Mouse (Mus musculus) spleen, postnatal 36 days (tissue): ENCODE results near the gene Gipc2.
"Not testable (repeated sequence)": the region's sequence is repeated elsewhere in the genome, so short reads cannot be mapped to it uniquely, and the experiment has no call there.

ENCODE experiments used
- DNase-seq, 2 experiments: peaks; one replicate each; pipeline ENCODE4 v3.0.0; 2022; ENCODE audit warnings: low spot score in 2 of 2, mixed read lengths in 1 of 2

The Gipc2 gene

DNA sequence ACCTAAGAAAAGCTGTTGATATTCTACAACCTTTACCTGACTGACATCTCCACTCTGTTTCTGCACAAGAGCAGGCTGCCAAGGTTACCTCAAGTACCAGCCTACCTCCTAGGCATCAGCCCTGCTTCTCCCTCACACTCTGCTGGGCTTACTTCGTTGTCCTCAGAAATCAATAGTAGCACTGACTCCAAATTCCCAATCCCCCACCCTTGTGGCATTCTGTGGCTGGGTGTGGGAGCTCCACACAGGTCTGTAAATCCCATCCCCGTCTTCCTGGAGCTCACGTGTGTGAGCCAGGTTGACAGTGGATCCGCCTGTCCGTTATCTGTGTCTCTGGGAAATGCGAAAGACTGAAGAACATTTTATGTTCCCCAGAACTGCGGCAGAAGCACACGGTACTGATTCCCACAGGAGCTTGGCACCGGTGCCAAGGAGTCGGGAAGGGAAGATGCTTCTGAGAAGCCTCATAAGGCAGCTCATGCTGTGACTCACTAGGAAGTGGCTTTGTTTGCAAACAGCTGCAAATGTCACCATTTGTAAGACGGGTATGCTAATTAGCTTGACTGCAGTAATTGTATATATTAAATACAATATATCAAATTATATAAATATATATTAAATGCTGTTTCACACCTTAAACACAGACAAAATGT is 10.6 kb downstream of the Gipc2 start:
- no peak for DNase-seq

DNA sequence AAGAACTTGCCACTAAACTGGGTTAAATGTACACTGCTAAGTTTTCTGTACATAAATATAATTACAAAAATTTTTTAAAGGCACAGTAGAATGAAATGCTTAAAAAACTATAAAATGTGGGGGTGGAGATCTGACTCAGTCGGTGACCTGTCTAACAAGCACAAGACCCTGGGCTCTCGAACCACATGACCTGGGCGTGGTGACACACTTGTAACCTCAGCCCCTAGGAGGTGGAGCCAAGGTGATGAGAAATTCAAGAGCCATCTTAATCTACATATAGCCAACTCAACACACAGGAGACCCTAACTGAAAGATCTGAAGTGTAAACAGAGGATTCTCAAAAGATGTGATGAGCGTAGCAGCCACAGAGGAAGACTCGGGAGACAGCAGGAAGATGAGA is 11.9 kb downstream of the Gipc2 start:
- peak in 1 of 2 experiments; percentile 19 for DNase-seq

DNA sequence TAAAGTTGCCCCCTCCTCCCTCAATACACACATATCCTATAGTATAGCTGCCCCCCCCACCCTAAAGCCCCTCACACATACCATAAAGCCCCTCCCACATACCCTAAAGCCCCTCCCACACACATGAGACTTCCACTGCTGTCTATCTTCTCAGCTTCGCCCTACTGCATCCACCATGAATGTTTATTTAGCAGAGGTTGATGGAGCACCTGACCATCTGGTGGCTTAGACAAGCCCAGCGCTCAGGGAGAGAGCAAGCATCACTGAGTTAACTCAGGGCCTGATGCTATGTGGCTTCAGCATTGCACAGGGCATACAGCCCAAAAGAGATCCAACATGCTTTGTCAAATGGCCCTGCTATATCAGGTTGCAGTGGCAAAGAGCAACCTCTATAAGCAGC is 12.9 kb downstream of the Gipc2 start:
- no peak for DNase-seq

DNA sequence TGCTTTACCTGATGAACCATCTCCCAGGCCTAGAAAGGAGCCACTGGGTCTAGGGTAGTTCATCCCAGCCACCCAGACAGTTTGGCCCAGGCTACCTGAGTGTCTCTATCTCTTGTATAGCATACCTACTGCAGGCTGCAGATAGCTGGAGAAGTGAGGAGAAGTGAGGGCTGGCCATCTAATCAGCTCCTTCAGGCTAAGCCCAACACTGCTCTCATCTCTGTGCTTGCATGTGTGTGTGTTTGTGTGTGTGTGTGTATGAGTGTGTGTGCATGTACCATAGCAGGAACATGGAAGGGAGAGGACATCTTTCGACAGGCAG is 13.6 kb downstream of the Gipc2 start:
- peak; percentile 55 to 76 for DNase-seq

DNA sequence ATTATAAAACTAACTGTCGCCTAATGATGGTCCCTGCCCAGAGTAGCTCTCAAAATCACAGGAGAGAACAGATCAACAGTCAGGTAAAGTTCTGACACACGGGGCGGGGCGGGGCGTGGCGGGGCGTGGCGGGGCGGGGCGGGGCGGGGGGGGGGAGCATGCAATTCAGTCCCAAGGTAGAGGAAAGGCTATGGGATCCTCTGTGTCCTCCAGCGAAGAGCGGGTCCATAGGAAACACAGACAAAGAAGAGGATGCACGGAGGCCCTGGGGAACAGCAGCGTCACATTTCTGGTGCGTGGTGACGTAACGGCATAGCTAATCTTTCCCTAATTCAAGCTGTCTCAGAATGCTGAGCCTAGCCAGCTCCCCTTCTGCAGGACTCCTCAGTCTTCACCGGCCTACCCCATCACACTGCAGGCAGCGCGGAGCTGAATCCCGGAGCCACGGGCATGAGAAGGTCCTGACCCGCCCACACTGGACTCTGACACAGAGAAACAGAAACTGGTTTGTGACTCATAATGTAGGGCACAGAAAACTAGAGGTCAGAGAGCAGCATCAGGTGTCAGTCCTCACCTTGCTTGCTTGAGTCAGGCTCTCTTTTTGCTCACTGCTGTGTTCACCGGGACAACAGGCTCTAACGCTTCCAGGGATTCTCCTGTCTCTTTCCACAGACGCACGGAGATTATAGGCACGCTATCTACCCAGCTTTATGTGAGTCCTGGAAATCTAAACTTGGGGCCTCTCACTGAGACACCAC is 14.1 kb downstream of the Gipc2 start:
- DNase-seq, result no peak

DNA sequence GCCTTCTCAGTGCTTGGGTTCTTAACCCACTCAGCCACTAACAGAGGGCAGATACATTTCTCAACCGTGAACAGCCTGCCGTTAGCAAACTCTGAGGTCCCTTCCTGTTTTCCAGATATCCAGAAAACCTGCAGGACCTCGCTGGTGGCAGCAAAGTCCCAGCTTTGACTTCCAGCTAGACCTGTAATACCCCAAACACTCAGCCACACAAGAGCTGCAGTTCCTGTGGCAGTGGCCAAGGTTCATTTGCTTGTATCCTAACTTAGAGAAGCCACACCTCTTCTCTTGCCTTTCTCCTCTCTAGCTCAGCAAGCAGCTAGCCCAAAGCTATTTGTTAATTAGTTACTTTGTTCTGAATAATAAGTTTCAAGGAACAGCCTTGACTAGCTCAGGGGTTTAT is 16.2 kb downstream of the Gipc2 start:
- no peak for DNase-seq

DNA sequence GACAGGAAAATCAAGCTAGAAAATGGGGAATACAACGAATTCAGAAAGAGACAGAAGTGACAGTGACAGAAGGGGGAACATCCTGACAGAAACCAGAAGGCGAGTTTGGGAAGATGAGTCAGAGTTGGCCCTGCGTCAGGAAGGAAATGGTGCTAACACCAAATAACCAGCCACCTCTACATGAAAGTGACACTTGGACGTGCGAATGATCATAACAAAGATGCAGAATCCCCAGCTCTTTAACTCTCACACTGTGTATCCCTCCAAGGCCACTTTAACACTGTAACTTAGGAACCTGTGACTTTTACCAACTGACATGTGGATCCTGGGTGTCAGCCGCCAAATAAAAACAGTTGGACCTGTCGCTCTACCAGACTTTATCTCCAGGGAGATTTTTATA is 16.6 kb downstream of the Gipc2 start:
- DNase-seq, result no peak

DNA sequence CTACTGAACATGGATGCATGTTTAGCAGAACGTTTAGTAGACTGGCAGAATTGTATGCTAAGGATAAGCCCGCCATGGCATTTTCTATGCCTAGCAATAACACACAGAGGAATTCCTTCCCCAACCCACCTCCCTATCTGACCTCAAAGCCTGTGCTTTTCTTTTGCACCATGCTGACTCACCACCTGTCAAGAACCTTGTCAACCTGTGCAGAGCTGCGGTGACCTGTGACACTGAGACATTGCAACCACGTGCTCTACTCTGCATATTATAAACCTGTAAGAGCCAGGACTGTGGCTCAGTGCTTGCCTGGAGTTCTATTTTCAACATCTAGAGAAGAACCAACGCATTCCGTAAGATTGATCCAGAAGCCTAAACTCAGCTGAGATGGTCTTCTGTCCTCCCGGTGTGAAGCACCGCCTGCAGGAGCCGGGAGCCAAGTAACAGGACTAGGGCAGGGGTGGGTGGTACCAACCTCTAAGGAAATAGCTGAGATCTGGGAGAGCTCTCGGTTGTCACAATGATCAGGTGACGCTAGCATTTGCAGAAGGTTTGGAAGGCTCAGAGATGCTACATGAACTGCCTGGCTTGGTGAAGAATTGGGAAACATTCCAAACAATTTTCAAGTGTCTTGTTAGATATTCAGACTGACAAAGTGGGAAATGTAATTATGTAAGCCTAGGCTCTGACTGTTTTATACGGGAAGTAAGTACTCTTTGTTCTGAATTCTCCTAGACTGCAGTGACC is 18.8 kb downstream of the Gipc2 start:
- no peak for DNase-seq

DNA sequence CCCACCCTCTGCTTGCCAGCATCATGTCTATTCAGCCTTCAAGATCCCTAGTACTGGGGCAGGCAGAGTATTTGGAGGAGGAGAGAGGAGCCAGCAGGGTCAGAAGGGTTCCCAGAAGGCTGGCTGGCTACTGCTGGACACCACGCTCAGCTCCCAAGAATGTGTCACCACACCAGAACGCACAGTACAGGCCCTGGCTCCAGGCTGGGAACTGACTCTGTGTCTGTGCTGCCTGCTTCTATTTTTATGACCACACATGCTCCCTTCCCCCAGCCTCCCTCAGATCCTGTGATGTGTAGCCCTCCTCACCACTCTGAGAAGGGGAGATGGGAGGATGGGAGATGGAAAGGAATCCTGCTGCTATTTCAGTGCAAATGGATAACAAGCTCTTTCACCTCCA is 20.8 kb downstream of the Gipc2 start:
- DNase-seq, result no peak

DNA sequence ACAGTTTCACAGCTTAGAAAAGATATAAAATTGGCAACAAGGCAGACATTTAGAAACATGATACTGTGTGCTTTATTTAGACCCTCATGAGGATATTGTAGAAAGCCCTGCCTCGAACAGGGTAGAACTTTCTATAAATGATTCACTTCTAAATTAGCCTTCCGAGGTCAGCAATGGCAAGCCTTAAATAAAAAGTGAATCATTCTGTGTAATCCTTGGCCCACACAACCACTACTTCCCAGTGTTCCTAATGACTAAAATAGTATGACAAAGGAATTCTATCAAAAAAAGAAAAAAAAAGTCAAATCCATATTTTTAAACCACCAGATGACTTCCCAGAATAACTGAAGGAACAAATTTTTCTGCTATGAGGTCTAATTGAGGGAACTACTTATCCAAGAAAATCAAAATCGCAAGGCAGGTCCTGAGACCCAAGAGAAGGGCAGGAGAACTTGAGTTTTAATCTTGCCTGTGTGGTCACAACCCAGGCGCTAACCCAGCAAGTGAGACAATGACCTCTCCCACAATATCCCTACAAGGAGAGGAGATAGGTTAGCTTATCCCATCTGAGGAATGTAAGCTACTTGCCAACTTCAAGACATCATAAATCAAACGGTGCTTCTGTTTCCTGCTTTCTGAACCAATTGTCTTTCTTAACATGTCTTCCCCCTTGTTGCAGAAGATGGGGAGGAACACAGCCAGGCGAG is 22.9 kb downstream of the Gipc2 start:
- no peak for DNase-seq

DNA sequence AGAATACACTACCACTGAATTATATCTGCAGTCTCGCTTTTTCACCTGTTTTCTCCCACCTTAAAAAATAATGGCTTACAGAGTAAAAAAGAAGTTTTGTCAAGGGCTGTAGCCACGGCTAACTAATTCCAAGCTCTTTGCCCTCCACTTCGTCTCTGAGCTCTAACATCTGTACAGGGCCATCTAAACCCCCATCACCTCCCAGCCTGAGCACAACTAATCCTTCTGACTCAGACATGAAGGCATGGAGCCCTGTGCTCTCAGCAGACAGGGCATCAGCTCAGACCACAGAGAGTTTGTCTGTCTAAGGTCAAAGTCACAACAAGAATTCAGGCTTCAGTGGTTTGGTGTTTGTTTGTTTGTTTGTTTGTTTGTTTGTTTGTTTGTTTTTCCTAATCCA is 23.9 kb downstream of the Gipc2 start:
- DNase-seq, result no peak

DNA sequence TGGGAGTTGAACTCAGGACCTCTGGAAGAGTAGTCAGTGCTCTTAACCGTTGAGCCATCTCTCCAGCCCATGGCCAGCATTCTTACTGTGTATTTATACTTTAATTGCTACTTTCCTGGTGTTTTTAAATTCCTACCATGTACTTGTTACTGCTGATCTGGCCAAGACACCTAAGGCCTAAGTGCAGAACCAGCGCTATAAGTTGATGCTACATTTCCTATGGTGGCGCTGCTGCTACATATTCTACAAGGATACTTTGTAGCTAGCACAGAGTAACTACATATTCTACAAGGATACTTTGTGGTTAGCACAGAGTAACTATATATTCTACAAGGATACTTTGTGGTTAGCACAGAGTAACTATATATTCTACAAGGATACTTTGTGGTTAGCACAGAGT is 26.7 kb downstream of the Gipc2 start:
- DNase-seq, result not testable (repeated sequence)

DNA sequence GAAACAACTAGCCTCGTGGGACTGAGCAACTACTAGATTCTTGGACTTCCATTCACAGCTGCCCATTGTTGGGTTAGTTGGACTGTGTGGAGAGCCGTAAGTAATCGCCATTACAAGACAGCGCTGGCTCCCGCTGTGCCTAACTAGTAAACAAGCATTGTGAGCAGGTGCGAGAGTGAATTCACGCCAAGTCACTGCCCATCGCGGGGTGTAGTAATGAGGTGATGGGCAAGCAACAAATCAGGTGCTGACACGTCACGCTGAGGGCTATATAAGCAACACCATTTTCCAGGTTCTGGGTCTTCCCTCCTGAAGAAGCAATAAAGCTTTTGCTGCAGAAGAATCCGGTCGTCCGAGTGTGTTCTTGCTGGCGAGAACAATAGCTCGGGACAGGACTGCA is 29.9 kb downstream of the Gipc2 start:
- not testable (repeated sequence) for DNase-seq

DNA sequence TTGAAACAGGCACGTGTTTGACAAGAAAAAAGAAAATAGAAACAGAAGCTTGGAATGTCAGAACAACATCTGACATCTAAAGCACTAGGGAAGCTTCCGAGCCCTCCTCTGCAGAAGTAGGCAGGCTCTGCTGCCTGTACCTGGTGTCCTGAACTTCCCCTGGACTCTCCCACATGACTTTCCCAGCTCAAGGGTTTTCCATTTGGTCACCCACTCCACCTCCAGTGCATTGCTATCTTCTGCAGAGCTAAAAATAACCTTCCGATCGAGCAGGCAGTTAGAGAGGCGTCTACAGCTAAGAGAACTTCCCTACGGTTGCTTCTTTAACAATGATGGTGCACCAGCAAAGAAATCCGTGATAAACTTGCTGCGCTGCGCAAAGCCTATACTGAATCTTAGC is 32.4 kb downstream of the Gipc2 start:
- DNase-seq, result no peak

DNA sequence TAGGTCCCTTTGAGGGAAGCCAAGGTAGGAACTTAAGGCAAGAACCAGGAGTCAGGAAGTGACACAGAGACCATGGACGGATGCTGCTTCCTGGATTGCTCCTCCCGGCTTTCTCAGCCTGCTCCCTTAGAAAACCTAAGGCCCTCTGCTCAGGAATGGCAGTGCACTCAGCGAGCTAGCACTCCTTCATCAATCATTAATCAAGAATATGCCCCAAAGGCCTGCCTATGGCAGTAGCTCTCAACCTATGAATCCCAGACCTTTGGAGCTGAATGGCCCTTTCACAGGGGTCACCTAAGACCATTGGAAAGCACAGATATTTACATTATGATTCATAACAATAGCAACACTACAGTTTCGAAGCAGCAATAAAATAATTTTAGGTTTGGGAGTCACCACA is 35.1 kb downstream of the Gipc2 start:
- DNase-seq, result no peak

DNA sequence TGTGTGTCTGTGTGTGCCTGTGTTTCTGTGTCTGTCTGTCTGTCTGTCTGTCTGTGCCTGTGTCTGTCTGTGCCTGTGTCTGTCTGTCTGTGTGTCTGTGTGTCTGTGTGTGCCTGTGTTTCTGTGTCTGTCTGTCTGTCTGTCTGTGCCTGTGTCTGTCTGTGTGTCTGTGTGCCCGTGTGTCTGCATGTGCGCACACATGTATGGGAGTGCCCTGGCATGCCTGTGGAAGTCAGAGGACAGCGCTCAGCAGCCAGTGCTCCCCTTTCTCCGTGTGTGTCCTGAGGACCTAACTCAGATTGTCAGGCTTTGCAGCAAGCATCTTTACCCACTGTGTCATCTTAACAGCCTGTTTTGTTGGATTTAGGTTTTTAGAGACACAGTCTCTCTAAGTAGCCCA is 36.6 kb downstream of the Gipc2 start:
- not testable (repeated sequence) for DNase-seq

DNA sequence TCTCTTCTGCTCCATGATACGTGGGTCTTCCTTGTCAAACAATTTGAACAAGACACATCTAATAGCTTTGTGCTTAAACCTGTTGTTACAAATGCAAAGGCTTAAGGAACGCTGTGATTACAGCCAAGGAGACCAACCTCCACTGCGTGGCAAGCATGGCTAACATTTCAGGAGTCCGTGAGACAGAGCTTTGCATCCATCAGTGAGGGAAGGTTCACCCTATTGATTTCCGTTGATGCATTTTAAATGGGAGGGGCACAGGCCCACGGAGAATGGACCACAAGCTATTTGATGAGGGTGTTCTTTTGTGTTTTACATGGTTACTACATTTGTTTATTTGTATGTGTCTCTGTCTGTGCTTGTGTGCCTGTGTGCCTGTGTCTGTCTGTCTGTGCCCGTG is 37.4 kb downstream of the Gipc2 start:
- no peak for DNase-seq

DNA sequence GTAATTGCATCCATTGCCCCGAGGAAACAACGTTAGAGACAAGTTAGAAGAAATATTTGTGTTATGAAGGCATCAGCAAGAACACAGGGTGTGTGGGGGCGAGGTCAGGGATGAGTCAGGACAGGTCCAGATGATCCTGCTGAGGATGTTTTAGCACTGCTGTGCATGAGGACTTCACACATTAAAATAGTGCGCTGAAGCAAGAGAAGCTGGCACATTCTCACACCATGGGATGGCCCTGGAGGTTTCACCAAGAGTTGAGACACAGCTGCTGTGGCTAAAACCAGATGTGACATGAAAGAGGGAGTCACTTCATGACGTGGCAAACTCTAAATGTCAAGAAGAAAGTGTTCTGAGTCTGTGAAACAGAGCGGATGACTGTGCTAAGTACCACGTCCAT is 38.9 kb downstream of the Gipc2 start:
- no peak for DNase-seq

DNA sequence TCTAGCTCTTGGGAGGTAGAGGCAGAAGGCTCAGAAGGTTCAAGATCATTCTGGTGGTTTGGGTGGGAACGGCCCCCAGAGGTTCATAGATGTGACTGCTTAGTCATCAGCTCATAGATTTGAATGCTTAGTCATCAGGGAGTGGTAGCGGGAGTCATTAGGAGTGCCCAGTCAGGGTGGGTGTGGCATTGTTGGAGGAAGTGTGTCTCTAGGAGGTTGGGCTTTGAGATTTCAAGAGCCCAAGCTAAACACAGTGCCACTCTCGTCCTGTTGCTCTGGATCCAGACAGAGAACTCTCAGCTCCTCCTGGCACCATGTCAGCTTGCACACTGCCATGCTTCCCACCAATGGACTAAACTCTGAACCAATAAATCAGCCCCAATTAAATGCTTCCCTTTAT is 43.3 kb downstream of the Gipc2 start:
- DNase-seq, result peak; percentile 30 to 68

DNA sequence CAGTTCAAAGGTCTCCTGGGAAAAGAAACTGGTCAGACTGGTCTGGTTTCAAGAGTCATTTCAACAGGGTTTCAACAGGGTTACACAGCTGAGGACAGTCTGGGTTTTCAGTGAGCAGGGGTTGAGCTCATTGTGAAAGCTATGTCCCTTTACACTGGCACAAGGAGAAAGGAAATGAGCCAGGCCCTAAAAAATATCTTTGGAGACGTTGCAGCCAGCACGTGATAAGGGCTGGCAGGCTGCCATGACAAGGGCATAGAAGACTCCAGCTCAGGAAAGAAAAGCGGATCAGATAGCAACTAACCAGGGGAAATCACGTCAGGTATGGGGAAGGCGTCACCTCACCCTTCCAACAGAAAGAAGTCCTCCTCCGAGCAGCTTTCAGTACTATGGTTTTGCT is 43.9 kb downstream of the Gipc2 start:
- peak; percentile 47 to 69 for DNase-seq

DNA sequence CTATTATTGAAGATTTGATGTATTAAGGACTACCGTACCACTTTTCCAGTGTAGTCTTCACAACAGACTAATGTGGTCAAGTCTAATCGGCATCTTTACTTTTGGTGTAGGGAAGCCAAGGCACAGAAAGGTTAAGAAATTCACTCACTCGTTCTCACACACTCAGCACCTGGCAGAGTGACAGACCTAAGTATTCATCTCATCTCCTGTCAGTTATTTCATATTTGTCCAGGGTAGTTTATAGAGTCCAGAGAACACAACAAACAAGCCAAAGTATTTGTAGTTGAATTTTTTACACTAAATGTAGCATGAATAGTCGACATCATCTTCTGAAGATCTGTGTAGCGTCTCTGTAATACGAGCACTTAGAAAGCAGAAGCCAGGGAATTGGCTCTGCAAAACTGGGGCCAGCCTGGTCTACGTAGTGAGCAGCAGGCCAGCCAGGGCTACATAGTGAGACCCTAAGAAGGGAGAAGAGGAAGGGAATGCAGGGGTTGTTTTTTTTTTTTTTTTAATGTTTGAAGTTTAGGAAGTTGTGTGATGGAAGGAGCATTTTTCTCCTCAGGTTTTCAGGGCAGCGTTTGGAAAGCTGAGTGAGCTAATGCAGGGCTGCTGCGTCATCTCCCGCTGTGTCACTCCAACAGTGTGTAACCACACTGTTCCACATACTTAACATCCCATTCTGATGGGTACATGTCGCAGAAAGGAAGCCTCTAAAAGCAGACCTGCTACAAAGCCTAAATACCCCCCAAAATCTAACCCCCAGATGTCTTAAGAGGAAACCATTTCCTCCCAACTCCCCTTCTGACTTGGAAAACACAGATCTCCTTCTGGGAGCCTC is 44.6 kb downstream of the Gipc2 start:
- DNase-seq, result no peak

DNA sequence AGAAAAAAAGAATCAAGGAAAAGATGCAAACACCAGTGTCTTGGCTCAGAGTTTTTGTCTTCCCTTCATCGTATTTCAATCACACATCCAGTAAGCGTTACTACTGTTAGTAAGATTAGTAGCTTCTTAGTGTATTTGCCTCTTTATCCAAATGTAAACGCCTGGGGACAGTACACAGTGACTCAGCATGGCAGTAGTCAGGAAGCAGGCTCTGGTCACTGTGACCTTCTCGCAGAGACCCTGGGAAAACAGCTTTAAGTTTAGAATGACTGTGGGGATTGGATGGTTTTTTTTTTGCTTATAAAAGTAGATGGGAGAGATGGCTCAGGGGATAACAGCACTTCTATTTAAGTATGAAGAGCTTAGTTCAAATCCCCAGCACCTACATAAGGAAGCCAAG is 46.0 kb downstream of the Gipc2 start:
- no peak for DNase-seq
